Mouse (Mus musculus) adrenal gland, postnatal 0 days (tissue): Measurements from ENCODE around the gene Ppm1g. TPM values are rescaled to one million over a fixed set of nuclear protein-coding genes. Genes with fewer than 3 reads are reported as not detected.

Experiments used
- polyA plus RNA-seq: library from polyadenylated mRNA; unstranded; fragments of >200 nt; fragmentation: Nextera tagmentation; extraction: Ambion mirVana; gene quantifications from 2 replicates; pipeline ENCODE4 v1.2.1, GENCODE M21; 2015

Ppm1g gene
- polyA plus RNA-seq: 55.4 and 77.7 TPM in 2 replicates

DNA sequence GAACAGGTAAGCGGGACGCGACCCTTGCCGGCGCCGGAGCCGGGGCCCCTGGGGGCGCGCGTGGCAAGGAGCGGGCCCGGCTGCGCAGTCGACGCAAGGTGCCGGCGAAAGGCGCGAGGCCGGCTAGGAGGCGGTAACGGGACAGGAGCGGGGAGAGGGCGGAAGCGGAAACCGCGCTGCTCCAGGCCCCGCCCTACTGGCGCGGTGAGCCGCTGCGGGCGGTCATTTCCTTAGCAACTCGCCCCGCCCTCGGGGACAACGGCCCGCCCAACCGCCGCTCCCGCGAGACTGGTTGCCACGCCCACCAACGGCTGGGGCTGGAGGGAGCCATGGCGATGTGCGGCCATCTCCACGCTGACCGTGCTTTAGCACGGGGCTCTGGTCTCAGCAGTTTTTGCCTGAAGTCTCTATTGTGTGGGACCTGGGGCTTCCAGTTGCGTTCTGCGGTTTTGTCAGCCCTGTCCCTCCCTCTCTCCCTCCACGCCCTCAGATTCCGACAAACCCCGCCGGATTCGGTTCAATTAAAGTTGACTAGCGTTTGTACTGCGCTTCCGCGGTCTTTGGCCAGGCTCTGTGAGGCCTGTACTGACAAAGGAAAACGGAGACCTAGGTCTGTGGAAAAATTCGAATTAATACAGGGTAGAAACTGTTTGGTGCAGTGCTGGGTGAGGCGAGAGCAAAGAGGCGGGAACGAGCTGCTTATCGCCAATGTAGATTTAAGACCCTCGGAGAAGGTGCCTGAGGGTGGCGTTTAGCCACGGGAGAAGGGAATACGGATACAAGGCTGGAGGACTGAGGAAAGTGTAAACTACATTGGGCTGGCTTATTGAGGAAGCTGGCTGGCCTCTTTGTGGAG, at the start of gene Ppm1g:
Ppm1g (minus strand) TSS at position 240 of the 856 bp plus-strand sequence.

DNA sequence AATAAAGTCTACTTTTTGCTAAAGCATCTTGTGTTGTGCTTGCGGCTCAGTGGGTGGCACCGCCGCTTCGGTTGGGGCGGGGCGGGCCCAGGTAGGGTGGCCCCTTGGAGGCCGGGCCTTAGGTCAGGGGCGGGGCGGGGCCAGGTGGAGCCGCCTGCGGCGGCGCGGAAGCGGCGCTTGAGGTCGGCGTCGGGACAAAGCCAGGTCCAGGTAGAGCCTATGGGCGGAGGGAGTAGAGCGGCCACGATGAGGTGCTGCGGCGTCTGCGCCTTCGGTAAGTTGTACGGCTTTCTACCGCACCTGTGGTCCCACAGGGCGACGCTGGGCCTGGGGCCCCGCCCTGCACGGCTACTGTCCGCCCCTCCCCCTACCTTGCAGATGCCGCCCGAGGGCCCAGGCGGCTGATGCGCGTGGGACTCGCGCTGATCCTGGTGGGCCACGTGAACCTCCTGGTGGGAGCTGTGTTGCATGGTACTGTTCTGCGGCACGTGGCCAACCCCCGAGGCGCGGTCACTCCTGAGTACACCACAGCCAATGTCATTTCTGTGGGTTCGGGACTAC, 31.1 kb upstream of the Ppm1g start, which contains the start of gene Krtcap3:
Krtcap3 (plus strand) TSS at position 151 of the 561 bp plus-strand sequence.

DNA sequence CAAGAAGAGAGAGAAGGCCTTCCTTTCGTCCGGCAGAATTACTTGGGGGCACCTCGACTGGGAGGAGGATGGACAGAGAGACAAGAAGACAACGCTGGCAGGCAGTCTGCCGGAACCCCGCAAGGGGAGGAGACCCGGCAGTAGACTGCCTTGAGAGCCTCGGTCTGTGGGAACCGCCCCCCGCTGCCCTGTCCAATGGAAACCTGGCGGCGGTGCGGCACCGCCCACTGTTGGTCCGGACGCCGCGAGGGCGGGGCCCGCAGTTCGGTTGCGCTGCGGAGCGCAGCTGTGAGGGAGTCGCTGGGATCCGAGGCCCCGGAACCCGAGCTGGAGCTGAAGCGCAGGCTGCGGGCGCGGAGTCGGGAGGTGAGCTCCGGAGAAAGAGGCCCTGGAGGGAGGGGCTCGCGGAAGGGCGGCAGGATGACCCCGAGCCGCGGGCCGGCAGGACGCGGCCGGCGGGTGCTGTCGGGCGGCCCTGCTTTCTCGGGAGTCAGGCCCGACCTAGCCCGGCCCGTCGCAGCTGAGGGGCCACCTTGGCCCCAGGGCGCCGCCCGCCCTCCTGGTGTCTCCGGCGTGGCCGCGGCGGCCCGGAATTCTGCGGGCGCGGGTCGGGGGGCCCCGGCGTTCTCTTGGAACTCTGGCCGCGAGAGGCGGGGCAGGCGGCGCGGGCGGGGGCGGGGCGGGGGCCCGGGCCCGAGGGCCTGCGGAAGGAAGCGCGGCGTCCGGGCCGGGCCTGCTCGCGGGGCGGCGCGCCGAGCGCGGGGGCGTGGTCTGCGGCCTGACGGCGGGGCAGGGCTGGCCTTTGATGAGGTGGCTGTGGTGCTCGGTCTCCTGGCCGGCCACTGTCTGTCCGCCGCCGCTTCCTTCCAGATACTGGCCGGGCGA, 20.4 kb upstream of the Ppm1g start, which contains the start of the genes Nrbp1 and Gm9970:
Nrbp1 (plus strand) TSS at position 228 of the 885 bp plus-strand sequence.
Gm9970 (minus strand) TSS at position 596 of the 885 bp plus-strand sequence.

DNA sequence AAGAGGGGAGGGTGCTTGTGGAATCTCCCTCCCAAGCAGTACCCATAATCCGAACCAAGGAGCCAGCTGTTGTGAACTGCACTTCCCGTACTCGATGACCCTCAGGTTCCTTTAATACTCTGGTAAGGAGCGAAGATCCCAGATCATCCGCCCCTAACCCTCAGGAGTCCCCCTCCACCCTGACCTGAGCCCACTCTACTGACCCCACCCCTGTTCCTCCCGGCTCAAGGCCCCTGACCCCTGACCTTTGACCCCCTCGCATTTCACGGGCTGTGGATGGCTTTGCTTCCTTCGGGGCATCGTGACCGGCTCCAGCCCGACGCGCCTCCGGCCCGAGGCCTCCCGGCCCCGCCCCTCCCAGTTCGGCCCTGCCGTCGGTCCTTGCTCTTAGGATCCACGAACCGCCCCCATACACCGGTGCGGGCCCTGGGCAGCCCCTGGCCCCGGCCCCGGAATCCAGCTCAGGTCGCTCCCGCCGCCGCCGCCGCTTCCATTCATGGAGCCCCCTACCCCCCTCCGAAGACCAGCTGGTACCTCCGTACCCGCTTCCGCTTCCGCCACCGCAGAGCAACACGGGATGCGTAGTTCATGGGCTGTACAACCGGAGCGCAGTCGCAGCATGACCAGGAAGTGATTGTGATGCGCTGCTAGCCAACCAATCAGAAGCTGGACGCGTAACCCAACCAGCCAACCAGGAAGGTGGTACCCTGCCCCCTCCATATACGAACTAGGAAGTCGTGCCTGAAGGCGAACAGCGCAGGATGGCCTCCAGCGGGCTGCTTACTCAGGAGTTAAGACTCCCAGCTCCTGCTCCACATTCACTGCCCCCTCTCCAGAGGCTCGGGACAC, 18.5 kb downstream of the Ppm1g start, which contains the start of gene Zfp513:
Zfp513 (minus strand) TSS at position 562 of the 849 bp plus-strand sequence.

GRCm38 (mm10) chr5:31192939-31193630, 27.4 kb downstream of the Ppm1g start, which contains the start of the genes Snx17 and Eif2b4:
Gene Snx17, plus strand, starts transcription at chr5:31193227.
Gene Eif2b4, minus strand, starts transcription at chr5:31193430.

GRCm38 (mm10) chr5:31179766-31180630, 40.5 kb downstream of the Ppm1g start, which contains the start of the genes Gm29609 and Gtf3c2:
Gene Gm29609, minus strand, starts transcription at chr5:31179911.
Gene Gtf3c2, minus strand, starts transcription at chr5:31180144.

GRCm38 (mm10) chr5:31154152-31154553, 66.3 kb downstream of the Ppm1g start, which contains the start of gene Mpv17:
Gene Mpv17, minus strand, starts transcription at chr5:31154251.

Other genes with a start within 250 kb of the Ppm1g start
- 349 and 399 TPM in 2 replicates for gene Atraid, start 172.4 kb downstream of the Ppm1g start, polyA plus RNA-seq
- 5.9 and 7.6 TPM in 2 replicates for gene Slc5a6, start 171.8 kb downstream of the Ppm1g start, polyA plus RNA-seq
- gene Cad, start 165.9 kb downstream of the Ppm1g start, polyA plus RNA-seq: 3.8 and 4.5 TPM in 2 replicates
- gene Dnajc5g, start 114.4 kb downstream of the Ppm1g start, polyA plus RNA-seq: not detected in 2 replicates
- 0.29 and 2.7 TPM in 2 replicates for gene Slc30a3, start 112.5 kb downstream of the Ppm1g start, polyA plus RNA-seq
- 1.3 TPM in 1 of 2 replicates, not detected in the other for gene Trim54, start 104.0 kb downstream of the Ppm1g start, polyA plus RNA-seq
- gene Ucn, start 81.9 kb downstream of the Ppm1g start, polyA plus RNA-seq: not detected in 2 replicates
- gene Mpv17, start 66.4 kb downstream of the Ppm1g start, polyA plus RNA-seq: 73.8 and 79.7 TPM in 2 replicates
- gene Gm29609, start 40.8 kb downstream of the Ppm1g start, polyA plus RNA-seq: 0.49 and 1.2 TPM in 2 replicates
- gene Gtf3c2, start 40.5 kb downstream of the Ppm1g start, polyA plus RNA-seq: 27.2 and 38.0 TPM in 2 replicates
- gene Snx17, start 27.5 kb downstream of the Ppm1g start, polyA plus RNA-seq: 84.0 and 115 TPM in 2 replicates
- gene Eif2b4, start 27.3 kb downstream of the Ppm1g start, polyA plus RNA-seq: 43.1 and 45.6 TPM in 2 replicates
- gene Zfp513, start 18.4 kb downstream of the Ppm1g start, polyA plus RNA-seq: 6.1 and 10.5 TPM in 2 replicates
- gene Nrbp1, start 20.2 kb upstream of the Ppm1g start, polyA plus RNA-seq: 108 and 122 TPM in 2 replicates
- gene Gm9970, start 20.5 kb upstream of the Ppm1g start, polyA plus RNA-seq: 1.1 and 1.3 TPM in 2 replicates
- 3.6 and 4.5 TPM in 2 replicates for gene Krtcap3, start 31.0 kb upstream of the Ppm1g start, polyA plus RNA-seq
- 11.5 and 15.1 TPM in 2 replicates for gene Ift172, start 70.4 kb upstream of the Ppm1g start, polyA plus RNA-seq
- 14.4 and 20.9 TPM in 2 replicates for gene Fndc4, start 75.4 kb upstream of the Ppm1g start, polyA plus RNA-seq
- 1.1 and 1.9 TPM in 2 replicates for gene Gckr, start 76.8 kb upstream of the Ppm1g start, polyA plus RNA-seq
- 23.4 and 26.2 TPM in 2 replicates for gene Zfp512, start 231.7 kb upstream of the Ppm1g start, polyA plus RNA-seq